Mouse (Mus musculus) lung, postnatal 0 days (tissue): ENCODE data around the gene Thrap3.

ENCODE experiments used
- CTCF ChIP-seq: IDR thresholded peaks from 2 replicates; pipeline ENCODE4 v1.5.1; 2016; ENCODE audit warnings: antibody characterized with exemption, mild to moderate bottlenecking
- EP300 ChIP-seq: IDR thresholded peaks from 2 replicates; pipeline ENCODE4 v1.6.1; 2016; ENCODE audit warnings: antibody characterized with exemption, mild to moderate bottlenecking, control low read depth

DNA sequence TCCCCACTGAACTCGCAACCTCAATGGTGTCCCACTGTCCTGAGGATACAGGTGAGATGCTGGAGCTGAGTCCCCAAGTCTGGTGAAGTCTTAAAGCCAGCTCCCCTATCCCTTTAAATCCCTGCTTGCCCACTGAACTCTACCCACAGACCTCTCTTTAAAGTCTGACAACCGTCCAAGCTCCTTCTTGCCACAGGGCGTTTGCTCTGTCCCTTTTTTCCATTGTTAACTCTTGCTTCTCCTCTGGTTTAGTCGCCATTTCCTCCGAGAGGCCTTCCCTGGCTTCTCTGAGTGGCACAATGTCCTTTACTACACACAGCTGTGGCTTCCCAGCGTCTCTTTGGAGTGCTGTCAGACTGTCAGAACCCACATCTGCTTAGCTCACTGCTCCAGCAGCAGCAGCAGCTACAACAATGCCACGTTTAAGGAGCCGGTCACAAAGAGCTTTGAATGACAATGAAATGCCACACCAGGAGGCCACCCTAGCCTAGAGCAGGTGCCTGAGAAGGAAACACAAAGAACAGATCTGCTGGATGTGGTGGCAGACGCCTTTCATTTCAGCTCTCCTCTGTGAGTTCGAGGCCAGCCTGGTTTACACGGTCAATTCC, 45.8 kb upstream of the Thrap3 start:
- TF ChIP-seq CTCF (no peak), EP300 (no peak)
